Mouse (Mus musculus): ENCODE data around the gene Trim38. TPM values are rescaled to one million over a fixed set of nuclear protein-coding genes. Genes with fewer than 3 reads are reported as not detected.

Trim38 gene
- total and polyA plus RNA-seq, 2 experiments from 2014 or later: not detected

- Histone ChIP-seq H3K4me2 (ENCODE audit: low read depth, low read length) (no peak overlapping the region), H3K27me3 (ENCODE audit: insufficient read depth, low read length) (no peaks in the 10 kb centered on the region), H3K4me3 (ENCODE audit: low read length) (no peak overlapping the region), H3K4me1 (ENCODE audit: insufficient read depth, low read length) (no peaks in the 10 kb centered on the region), H3K36me3 (ENCODE audit: insufficient read depth, low read length) (no peaks in the 10 kb centered on the region), H3K27ac (no peak overlapping the region), H3K9me3 (ENCODE audit: low read length) (no peaks in the 10 kb centered on the region), H3K9ac (replicated peaks; ENCODE audit: low read length) (no peak overlapping the region)
- ATAC-seq (no peak), DNase-seq (ENCODE audit: low spot score) (no peak)
- 82% methylated on average over 5 of the region's 5 CpGs for WGBS
- TF ChIP-seq CTCF (IDR thresholded peaks at IDR 0.05; ENCODE audit: low read depth): no peak
These were observed 29.7 kb downstream of the Trim38 start for GRCm38 (mm10) chr13:23799405-23799804.

- Histone ChIP-seq H3K27me3 (ENCODE audit: insufficient read depth, low read length) (no peaks in the 10 kb centered on the region), H3K9me3 (ENCODE audit: low read length) (no peaks in the 10 kb centered on the region), H3K4me2 (ENCODE audit: low read depth, low read length) (no peak overlapping the region), H3K9ac (replicated peaks; ENCODE audit: low read length) (no peak overlapping the region), H3K4me3 (ENCODE audit: low read length) (no peak overlapping the region), H3K36me3 (ENCODE audit: insufficient read depth, low read length) (no peaks in the 10 kb centered on the region), H3K4me1 (ENCODE audit: insufficient read depth, low read length) (no peaks in the 10 kb centered on the region), H3K27ac (no peak overlapping the region)
- ATAC-seq (no peak), DNase-seq (ENCODE audit: low spot score) (no peak)
- no peak for TF ChIP-seq CTCF (IDR thresholded peaks at IDR 0.05; ENCODE audit: low read depth)
- WGBS: 82% methylated on average over 2 of the region's 2 CpGs
These were observed 34.8 kb downstream of the Trim38 start for GRCm38 (mm10) chr13:23804532-23804931.

- Histone ChIP-seq H3K4me2 (ENCODE audit: low read depth, low read length) (no peak within 1 kb of the TSS), H3K4me1 (ENCODE audit: insufficient read depth, low read length) (no peaks in the 10 kb centered on the region), H3K27me3 (ENCODE audit: insufficient read depth, low read length) (no peaks in the 10 kb centered on the region), H3K36me3 (ENCODE audit: insufficient read depth, low read length) (no peaks in the 10 kb centered on the region), H3K4me3 (ENCODE audit: low read length) (no peak within 1 kb of the TSS), H3K9me3 (ENCODE audit: low read length) (no peaks in the 10 kb centered on the region), H3K27ac (no peak within 1 kb of the TSS), H3K9ac (replicated peaks; ENCODE audit: low read length) (no peak within 1 kb of the TSS)
- no peak for TF ChIP-seq CTCF (IDR thresholded peaks at IDR 0.05; ENCODE audit: low read depth)
- ATAC-seq (no peak), DNase-seq (ENCODE audit: low spot score) (no peak)
- 83% methylated on average over 15 of the region's 15 CpGs for WGBS
These were observed 36.8 kb downstream of the Trim38 start, which contains the start of gene Slc17a2 for GRCm38 (mm10) chr13:23806422-23807052. Slc17a2 (plus strand) TSS chr13:23806993.

- ATAC-seq (no peak), DNase-seq (ENCODE audit: low spot score) (no peak)
- no peak overlapping the region for H3K27ac ChIP-seq
- TF ChIP-seq CTCF (IDR thresholded peaks at IDR 0.05; ENCODE audit: low read depth): no peak
- H3K4me1 ChIP-seq (ENCODE audit: insufficient read depth, low read length): no peaks in the 10 kb centered on the region
- WGBS: 77% methylated on average over 2 of the region's 2 CpGs
- no peaks in the 10 kb centered on the region for H3K36me3 ChIP-seq (ENCODE audit: insufficient read depth, low read length)
- H3K4me3 ChIP-seq (ENCODE audit: low read length): no peak overlapping the region
- no peak overlapping the region for H3K4me2 ChIP-seq (ENCODE audit: low read depth, low read length)
- no peaks in the 10 kb centered on the region for H3K27me3 ChIP-seq (ENCODE audit: insufficient read depth, low read length)
- H3K9ac ChIP-seq (replicated peaks; ENCODE audit: low read length): no peak overlapping the region
- no peaks in the 10 kb centered on the region for H3K9me3 ChIP-seq (ENCODE audit: low read length)
These were observed 46.4 kb downstream of the Trim38 start for GRCm38 (mm10) chr13:23816148-23816547.

GRCm38 (mm10) chr13:23820179-23820940 is 50.6 kb downstream of the Trim38 start:
- 76% methylated on average over 4 of the region's 4 CpGs for WGBS
- H3K4me1 ChIP-seq (ENCODE audit: insufficient read depth, low read length): no peaks in the 10 kb centered on the region
- H3K4me2 ChIP-seq (ENCODE audit: low read depth, low read length): no peak overlapping the region
- H3K9me3 ChIP-seq (ENCODE audit: low read length): no peaks in the 10 kb centered on the region
- H3K9ac ChIP-seq (replicated peaks; ENCODE audit: low read length): no peak overlapping the region
- no peak for DNase-seq (ENCODE audit: low spot score)
- no peak for TF ChIP-seq CTCF (IDR thresholded peaks at IDR 0.05; ENCODE audit: low read depth)
- ATAC-seq: no peak
- no peaks in the 10 kb centered on the region for H3K27me3 ChIP-seq (ENCODE audit: insufficient read depth, low read length)
- H3K27ac ChIP-seq: no peak overlapping the region
- H3K36me3 ChIP-seq (ENCODE audit: insufficient read depth, low read length): no peaks in the 10 kb centered on the region
- H3K4me3 ChIP-seq (ENCODE audit: low read length): no peak overlapping the region

- WGBS: 81% methylated on average over 3 of the region's 3 CpGs
- DNase-seq (ENCODE audit: low spot score): no peak
- no peak overlapping the region for H3K9ac ChIP-seq (replicated peaks; ENCODE audit: low read length)
- H3K4me3 ChIP-seq (ENCODE audit: low read length): no peak overlapping the region
- ATAC-seq: no peak
- H3K36me3 ChIP-seq (ENCODE audit: insufficient read depth, low read length): no peaks in the 10 kb centered on the region
- no peak overlapping the region for H3K4me2 ChIP-seq (ENCODE audit: low read depth, low read length)
- H3K27ac ChIP-seq: no peak overlapping the region
- H3K4me1 ChIP-seq (ENCODE audit: insufficient read depth, low read length): no peaks in the 10 kb centered on the region
- H3K9me3 ChIP-seq (ENCODE audit: low read length): no peaks in the 10 kb centered on the region
- no peaks in the 10 kb centered on the region for H3K27me3 ChIP-seq (ENCODE audit: insufficient read depth, low read length)
- no peak for TF ChIP-seq CTCF (IDR thresholded peaks at IDR 0.05; ENCODE audit: low read depth)
These were observed 52.5 kb downstream of the Trim38 start for GRCm38 (mm10) chr13:23822213-23822612.

- DNase-seq (ENCODE audit: low spot score) (no peak), ATAC-seq (no peak)
- Histone ChIP-seq H3K27me3 (ENCODE audit: insufficient read depth, low read length) (no peaks in the 10 kb centered on the region), H3K36me3 (ENCODE audit: insufficient read depth, low read length) (no peaks in the 10 kb centered on the region), H3K4me3 (ENCODE audit: low read length) (no peak overlapping the region), H3K27ac (no peak overlapping the region), H3K9ac (replicated peaks; ENCODE audit: low read length) (no peak overlapping the region), H3K4me2 (ENCODE audit: low read depth, low read length) (no peak overlapping the region), H3K4me1 (ENCODE audit: insufficient read depth, low read length) (no peaks in the 10 kb centered on the region), H3K9me3 (ENCODE audit: low read length) (no peaks in the 10 kb centered on the region)
- 63% methylated on average over 3 of the region's 3 CpGs for WGBS
- no peak for TF ChIP-seq CTCF (IDR thresholded peaks at IDR 0.05; ENCODE audit: low read depth)
These were observed 56.9 kb downstream of the Trim38 start for GRCm38 (mm10) chr13:23826606-23827005.

Measured in hindbrain, postnatal 0 days (tissue).